Mouse (Mus musculus): Measurements from ENCODE around the gene Bnipl. TPM values are rescaled to one million over a fixed set of nuclear protein-coding genes. Genes with fewer than 3 reads are reported as not detected.
A peak's percentile ranks its signal among the peaks of the same experiment; 100 is the strongest.

Bnipl gene
- polyA plus RNA-seq, 1 experiment from 2014 or later: 8.4 TPM

DNA sequence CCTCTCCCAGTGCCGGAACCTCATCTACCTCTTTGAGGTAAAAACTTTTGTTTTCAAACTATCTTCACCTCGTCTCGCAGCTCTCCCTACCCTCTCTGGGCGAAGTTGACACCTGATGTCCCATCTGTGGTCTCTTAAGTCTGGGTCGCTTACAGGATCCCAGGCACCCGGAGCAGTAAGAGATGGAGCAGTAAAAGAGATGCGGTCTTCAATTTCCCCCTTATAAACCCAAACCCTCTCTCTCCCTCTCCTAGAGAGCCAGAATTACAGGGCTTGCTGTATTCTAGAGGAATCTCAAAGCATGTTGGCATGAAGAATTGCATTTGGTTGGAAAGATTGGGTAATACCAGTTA, 32.6 kb upstream of the Bnipl start:
- Histone ChIP-seq H3K9ac (replicated peaks; ENCODE audit: low read depth, low read length) (peak overlapping the region; percentile 72), H3K9me3 (ENCODE audit: control insufficient read depth, low read depth, low read length) (no peaks in the 10 kb centered on the region), H3K27me3 (ENCODE audit: control insufficient read depth, insufficient read depth, low read length) (no peaks in the 10 kb centered on the region), H3K4me3 (ENCODE audit: low read depth, low read length) (peak overlapping the region; percentile 78), H3K4me1 (ENCODE audit: control insufficient read depth, insufficient read depth, low read length) (peaks cover 13% of the 10 kb centered on the region), H3K4me2 (replicated peaks; ENCODE audit: low read depth, low read length) (peak overlapping the region; percentile 70), H3K36me3 (ENCODE audit: control insufficient read depth, insufficient read depth, low read length) (peaks cover 9% of the 10 kb centered on the region), H3K27ac (ENCODE audit: low read length) (peak overlapping the region; percentile 90)
- 2% methylated on average over 7 of the region's 7 CpGs for WGBS
- ATAC-seq (ENCODE audit: insufficient number of reproducible peaks, insufficient read depth, low FRiP score, low read depth): no peak

DNA sequence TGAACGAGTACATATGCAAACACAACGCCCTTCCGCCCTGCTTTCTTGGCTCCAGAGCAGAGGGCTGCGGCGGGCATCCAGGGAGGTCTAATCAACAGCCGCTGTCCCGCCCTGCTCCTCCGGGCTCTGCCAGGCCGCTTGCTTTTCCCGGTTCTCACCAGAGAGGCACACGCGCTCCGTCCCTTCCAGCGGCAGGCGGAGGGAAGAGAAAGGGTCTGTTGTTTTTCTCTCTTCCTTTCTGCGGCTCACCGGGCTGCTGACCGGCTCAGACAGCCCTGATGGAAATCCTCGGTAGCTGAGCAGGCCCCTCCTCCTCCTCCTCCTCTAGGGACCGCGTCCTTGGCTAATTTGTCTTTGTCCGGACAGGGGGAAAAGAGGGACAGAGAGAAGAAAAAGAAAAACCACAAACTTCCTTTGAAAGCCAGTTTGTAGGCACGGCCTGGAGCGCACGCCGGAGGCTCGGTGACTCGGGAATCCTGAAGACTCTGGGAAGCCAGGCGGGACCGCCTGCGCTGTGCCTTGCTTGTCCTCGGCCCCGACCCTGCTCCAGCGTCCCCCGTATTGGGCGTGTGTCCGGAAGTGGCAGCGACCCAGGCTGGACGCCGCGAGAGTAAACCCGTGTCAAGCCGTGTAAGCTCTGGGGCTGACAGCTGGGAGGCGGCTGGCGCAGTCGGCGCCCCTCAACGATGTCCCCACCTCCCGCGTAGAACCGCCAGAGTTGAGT, 32.0 kb upstream of the Bnipl start:
- Histone ChIP-seq H3K9me3 (ENCODE audit: control insufficient read depth, low read depth, low read length) (no peaks in the 10 kb centered on the region), H3K36me3 (ENCODE audit: control insufficient read depth, insufficient read depth, low read length) (peaks cover 4% of the 10 kb centered on the region), H3K4me2 (replicated peaks; ENCODE audit: low read depth, low read length) (peak overlapping the region; percentile 70), H3K27me3 (ENCODE audit: control insufficient read depth, insufficient read depth, low read length) (no peaks in the 10 kb centered on the region), H3K4me1 (ENCODE audit: control insufficient read depth, insufficient read depth, low read length) (peaks cover 13% of the 10 kb centered on the region), H3K4me3 (ENCODE audit: low read depth, low read length) (peak overlapping the region; percentile 78), H3K9ac (replicated peaks; ENCODE audit: low read depth, low read length) (peak overlapping the region; percentile 72), H3K27ac (ENCODE audit: low read length) (peak overlapping the region; percentile 90)
- peak; percentile 66 for ATAC-seq (ENCODE audit: insufficient number of reproducible peaks, insufficient read depth, low FRiP score, low read depth)
- WGBS: under 1% methylated on average over 48 of the region's 51 CpGs

GRCm38 (mm10) chr3:95282381-95282864, 31.4 kb upstream of the Bnipl start:
- peak overlapping the region; percentile 70 for H3K4me2 ChIP-seq (replicated peaks; ENCODE audit: low read depth, low read length)
- ATAC-seq (ENCODE audit: insufficient number of reproducible peaks, insufficient read depth, low FRiP score, low read depth): no peak
- peaks cover 14% of the 10 kb centered on the region for H3K4me1 ChIP-seq (ENCODE audit: control insufficient read depth, insufficient read depth, low read length)
- H3K27ac ChIP-seq (ENCODE audit: low read length): peak overlapping the region; percentile 90
- no peaks in the 10 kb centered on the region for H3K27me3 ChIP-seq (ENCODE audit: control insufficient read depth, insufficient read depth, low read length)
- no peaks in the 10 kb centered on the region for H3K9me3 ChIP-seq (ENCODE audit: control insufficient read depth, low read depth, low read length)
- peak overlapping the region; percentile 72 for H3K9ac ChIP-seq (replicated peaks; ENCODE audit: low read depth, low read length)
- H3K4me3 ChIP-seq (ENCODE audit: low read depth, low read length): peak overlapping the region; percentile 78
- H3K36me3 ChIP-seq (ENCODE audit: control insufficient read depth, insufficient read depth, low read length): no peaks in the 10 kb centered on the region
- WGBS: 0% methylated on average over 11 of the region's 11 CpGs

DNA sequence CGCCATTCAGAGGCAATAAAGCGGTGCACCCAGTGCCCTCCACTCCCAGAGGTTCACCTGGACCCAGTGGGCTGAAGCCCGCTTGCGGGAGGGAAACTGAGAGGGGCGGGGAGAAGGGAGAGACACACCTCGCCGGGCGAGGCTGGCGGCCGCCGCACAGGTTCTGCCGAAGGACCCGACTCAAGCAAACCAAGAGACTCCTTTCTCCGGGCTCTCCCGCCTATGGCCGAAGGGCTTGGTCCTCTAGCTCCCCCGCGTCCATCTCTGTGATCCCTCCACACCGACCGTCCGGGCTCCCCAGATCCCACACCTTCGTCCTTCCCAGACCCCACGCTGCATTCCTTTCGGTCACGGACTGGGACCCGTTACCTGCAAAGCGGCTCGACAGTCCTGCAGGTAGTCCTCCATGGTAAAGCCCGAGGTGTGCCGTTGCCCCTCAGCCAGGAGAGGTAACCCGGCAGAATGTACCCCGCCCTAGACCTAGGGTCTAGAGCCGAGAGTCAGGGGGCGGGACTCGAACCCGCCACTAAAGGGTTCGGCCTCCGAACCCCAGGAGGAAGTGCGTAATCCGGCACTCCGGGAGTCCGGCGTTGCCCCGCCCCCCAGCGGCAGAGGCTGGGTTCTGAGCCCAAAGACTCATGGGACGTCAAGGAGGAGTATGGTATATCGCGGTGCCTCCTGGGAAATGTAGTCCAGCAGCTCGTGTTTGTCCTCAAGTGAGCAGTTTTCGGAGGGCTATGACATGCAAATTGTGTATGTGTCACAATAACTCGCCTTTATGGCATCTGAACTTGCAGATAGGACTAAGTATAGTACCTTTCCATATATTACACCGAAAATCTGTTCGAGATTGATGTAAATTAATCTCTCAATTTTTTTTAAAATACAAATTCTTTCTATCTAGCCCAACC, 30.5 kb upstream of the Bnipl start, which contains the start of the genes Mindy1 and Prune1:
Gene Mindy1, plus strand, starts transcription at position 130 of the 911 bp plus-strand sequence.
Gene Prune1, minus strand, starts transcription at position 861 of the 911 bp plus-strand sequence.
- H3K36me3 ChIP-seq (ENCODE audit: control insufficient read depth, insufficient read depth, low read length): no peaks in the 10 kb centered on the region
- H3K4me3 ChIP-seq (ENCODE audit: low read depth, low read length): peak within 1 kb of the TSS; percentile 78
- peak; percentile 90 for ATAC-seq (ENCODE audit: insufficient number of reproducible peaks, insufficient read depth, low FRiP score, low read depth)
- H3K9me3 ChIP-seq (ENCODE audit: control insufficient read depth, low read depth, low read length): no peaks in the 10 kb centered on the region
- no peaks in the 10 kb centered on the region for H3K27me3 ChIP-seq (ENCODE audit: control insufficient read depth, insufficient read depth, low read length)
- peak within 1 kb of the TSS; percentile 81 for H3K9ac ChIP-seq (replicated peaks; ENCODE audit: low read depth, low read length)
- H3K4me1 ChIP-seq (ENCODE audit: control insufficient read depth, insufficient read depth, low read length): peaks cover 16% of the 10 kb centered on the region
- WGBS: under 1% methylated on average over 53 of the region's 53 CpGs
- H3K4me2 ChIP-seq (replicated peaks; ENCODE audit: low read depth, low read length): peak within 1 kb of the TSS; percentile 70
- H3K27ac ChIP-seq (ENCODE audit: low read length): peak within 1 kb of the TSS; percentile 90

DNA sequence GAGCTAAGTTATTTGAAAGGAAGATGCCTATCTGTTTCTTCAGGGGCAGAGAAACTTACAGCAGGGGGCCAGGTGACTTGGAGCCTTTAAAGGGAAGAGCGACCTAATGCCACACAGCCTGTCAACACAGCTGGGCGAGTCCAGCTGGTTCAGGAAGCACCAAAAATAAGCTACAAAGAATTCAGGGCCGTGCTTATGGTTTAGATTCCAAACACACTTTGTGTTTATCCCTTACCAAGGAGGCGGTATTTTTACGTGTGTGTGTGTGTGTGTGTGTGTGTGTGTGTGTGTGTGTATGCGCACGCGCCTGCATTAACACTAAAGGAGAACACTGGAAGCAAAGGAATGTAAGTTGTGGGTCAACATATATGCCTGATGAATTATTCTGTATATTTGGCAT, 29.8 kb upstream of the Bnipl start:
- Histone ChIP-seq H3K9me3 (ENCODE audit: control insufficient read depth, low read depth, low read length) (no peaks in the 10 kb centered on the region), H3K9ac (replicated peaks; ENCODE audit: low read depth, low read length) (peak overlapping the region; percentile 81; the same call in 1 of the 2 replicates), H3K4me2 (replicated peaks; ENCODE audit: low read depth, low read length) (peak overlapping the region; percentile 70), H3K27ac (ENCODE audit: low read length) (peak overlapping the region; percentile 90; the same call in 1 of the 2 replicates), H3K4me1 (ENCODE audit: control insufficient read depth, insufficient read depth, low read length) (peaks cover 16% of the 10 kb centered on the region), H3K36me3 (ENCODE audit: control insufficient read depth, insufficient read depth, low read length) (no peaks in the 10 kb centered on the region), H3K27me3 (ENCODE audit: control insufficient read depth, insufficient read depth, low read length) (no peaks in the 10 kb centered on the region), H3K4me3 (ENCODE audit: low read depth, low read length) (peak overlapping the region; percentile 78)
- WGBS: 12% methylated on average over 8 of the region's 8 CpGs
- no peak for ATAC-seq (ENCODE audit: insufficient number of reproducible peaks, insufficient read depth, low FRiP score, low read depth)

DNA sequence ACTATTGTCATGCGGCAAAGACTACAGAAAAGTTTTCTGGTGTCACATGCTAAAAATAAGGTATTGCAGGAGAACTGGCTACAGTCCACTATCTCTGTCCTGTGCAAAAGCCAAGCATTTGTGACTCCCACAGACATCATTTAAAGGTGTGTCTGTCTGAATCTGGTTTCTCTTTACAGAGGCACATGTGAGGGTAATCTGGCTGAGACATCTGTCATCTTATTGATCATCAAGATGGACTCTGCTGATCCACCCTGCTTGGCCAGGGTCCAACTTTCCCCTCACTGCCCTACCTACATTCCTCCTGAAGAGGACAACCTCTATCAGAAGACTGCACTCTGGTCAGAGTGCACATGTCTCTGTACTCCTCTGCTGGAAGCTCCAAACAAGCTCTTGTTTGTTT, 26.2 kb upstream of the Bnipl start:
- no peak overlapping the region for H3K27ac ChIP-seq (ENCODE audit: low read length)
- no peak for ATAC-seq (ENCODE audit: insufficient number of reproducible peaks, insufficient read depth, low FRiP score, low read depth)
- 83% methylated on average over 1 of the region's 1 CpGs for WGBS
- no peaks in the 10 kb centered on the region for H3K9me3 ChIP-seq (ENCODE audit: control insufficient read depth, low read depth, low read length)
- no peak overlapping the region for H3K9ac ChIP-seq (replicated peaks; ENCODE audit: low read depth, low read length)
- H3K4me3 ChIP-seq (ENCODE audit: low read depth, low read length): no peak overlapping the region
- no peak overlapping the region for H3K4me2 ChIP-seq (replicated peaks; ENCODE audit: low read depth, low read length)
- peaks cover 6% of the 10 kb centered on the region; the same call in 1 of the 2 replicates for H3K4me1 ChIP-seq (ENCODE audit: control insufficient read depth, insufficient read depth, low read length)
- H3K27me3 ChIP-seq (ENCODE audit: control insufficient read depth, insufficient read depth, low read length): no peaks in the 10 kb centered on the region
- H3K36me3 ChIP-seq (ENCODE audit: control insufficient read depth, insufficient read depth, low read length): no peaks in the 10 kb centered on the region

DNA sequence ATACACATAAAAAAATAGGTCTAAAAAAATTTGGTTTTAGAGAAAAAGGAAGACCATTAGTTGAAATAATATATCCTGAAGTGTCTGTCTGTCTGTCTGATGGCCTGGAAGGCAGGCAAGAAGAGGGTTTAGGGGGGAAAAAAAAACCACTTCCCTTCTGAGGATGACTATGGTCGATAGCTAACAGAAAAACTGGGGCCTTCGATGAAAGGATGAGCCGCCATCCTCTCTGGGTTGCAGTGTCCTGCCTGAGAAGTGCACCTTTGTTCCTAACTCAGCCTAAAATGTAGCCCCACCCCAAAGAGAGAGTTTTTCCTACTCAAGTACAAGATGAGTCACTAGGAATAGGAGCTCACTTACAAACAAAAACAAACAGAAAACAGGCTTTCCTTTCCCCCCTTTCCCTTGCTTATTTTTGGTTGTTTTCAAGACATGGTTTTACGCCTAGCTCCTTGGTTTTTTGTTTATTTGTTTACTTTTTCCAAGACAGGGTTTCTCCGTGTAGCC, 25.5 kb upstream of the Bnipl start:
- Histone ChIP-seq H3K27me3 (ENCODE audit: control insufficient read depth, insufficient read depth, low read length) (no peaks in the 10 kb centered on the region), H3K27ac (ENCODE audit: low read length) (no peak overlapping the region), H3K4me3 (ENCODE audit: low read depth, low read length) (no peak overlapping the region), H3K36me3 (ENCODE audit: control insufficient read depth, insufficient read depth, low read length) (no peaks in the 10 kb centered on the region), H3K4me1 (ENCODE audit: control insufficient read depth, insufficient read depth, low read length) (peaks cover 6% of the 10 kb centered on the region; the same call in 1 of the 2 replicates), H3K9ac (replicated peaks; ENCODE audit: low read depth, low read length) (no peak overlapping the region), H3K9me3 (ENCODE audit: control insufficient read depth, low read depth, low read length) (no peaks in the 10 kb centered on the region), H3K4me2 (replicated peaks; ENCODE audit: low read depth, low read length) (no peak overlapping the region)
- no peak for ATAC-seq (ENCODE audit: insufficient number of reproducible peaks, insufficient read depth, low FRiP score, low read depth)
- WGBS: 69% methylated on average over 5 of the region's 5 CpGs

DNA sequence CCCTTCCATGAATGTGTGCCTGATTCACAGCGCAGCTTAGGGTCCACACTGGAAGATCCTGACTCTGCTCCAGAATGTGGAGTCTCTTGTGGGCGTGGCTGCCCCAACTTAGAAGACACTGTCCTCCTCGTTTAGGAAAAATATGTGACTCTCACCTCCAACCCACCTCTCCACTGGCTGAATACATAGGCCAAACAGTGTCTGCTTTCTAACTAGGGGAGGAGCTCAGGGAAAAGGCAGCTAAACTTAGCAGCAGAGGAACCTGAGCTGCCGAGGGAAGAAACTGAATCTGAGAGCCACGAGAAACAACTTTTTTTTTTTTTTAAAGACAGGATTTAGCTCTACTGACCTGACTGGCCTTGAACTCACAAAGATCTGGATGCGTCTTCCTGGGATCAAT, 24.2 kb upstream of the Bnipl start:
- H3K27me3 ChIP-seq (ENCODE audit: control insufficient read depth, insufficient read depth, low read length): no peaks in the 10 kb centered on the region
- no peak for ATAC-seq (ENCODE audit: insufficient number of reproducible peaks, insufficient read depth, low FRiP score, low read depth)
- H3K36me3 ChIP-seq (ENCODE audit: control insufficient read depth, insufficient read depth, low read length): no peaks in the 10 kb centered on the region
- H3K9ac ChIP-seq (replicated peaks; ENCODE audit: low read depth, low read length): no peak overlapping the region
- H3K9me3 ChIP-seq (ENCODE audit: control insufficient read depth, low read depth, low read length): no peaks in the 10 kb centered on the region
- WGBS: 59% methylated on average over 6 of the region's 6 CpGs
- H3K4me3 ChIP-seq (ENCODE audit: low read depth, low read length): no peak overlapping the region
- 0 out of 2 replicates have a peak, but pooled peaks cover 5% of the 10 kb centered on the region for H3K4me1 ChIP-seq (ENCODE audit: control insufficient read depth, insufficient read depth, low read length)
- H3K27ac ChIP-seq (ENCODE audit: low read length): no peak overlapping the region
- no peak overlapping the region for H3K4me2 ChIP-seq (replicated peaks; ENCODE audit: low read depth, low read length)

Data from stomach, embryonic 14.5 days (tissue).